Mouse (Mus musculus) lung, embryonic 16.5 days (tissue): ENCODE results near the gene Man2a1. TPM values are rescaled to one million over a fixed set of nuclear protein-coding genes. Genes with fewer than 3 reads are reported as not detected.

Source experiments
- ATAC-seq: fragments of 200-750 bp; cut with Nextera tagmentation; 2 replicates; pipeline ENCODE4 v1.8.0; 2017; ENCODE audit warnings: low read depth, mild to moderate bottlenecking, moderate library complexity
- H3K27ac ChIP-seq: fragments of 300-500 bp; sonication (generic); 2 replicates; pipeline ENCODE4 v1.5.1; 2014; ENCODE audit warnings: mild to moderate bottlenecking, control low read depth, low read length
- H3K27me3 ChIP-seq: fragments of 300-500 bp; sonication (generic); 2 replicates; pipeline ENCODE4 v1.6.1; 2014; ENCODE audit warnings: low read depth, low read length, mixed read lengths; ENCODE audit not compliant: control insufficient read depth, insufficient read depth
- H3K36me3 ChIP-seq: fragments of 300-500 bp; sonication (generic); 2 replicates; pipeline ENCODE4 v1.6.1; 2014; ENCODE audit warnings: low read length; ENCODE audit not compliant: control insufficient read depth, insufficient read depth
- H3K4me1 ChIP-seq: fragments of 300-500 bp; sonication (generic); replicated peaks from 2 replicates; pipeline ENCODE4 v1.6.1; 2014; ENCODE audit warnings: low read length, mixed read lengths; ENCODE audit not compliant: control insufficient read depth, insufficient read depth
- H3K4me2 ChIP-seq: fragments of 300-500 bp; sonication (generic); 2 replicates; pipeline ENCODE4 v1.6.1; 2014; ENCODE audit warnings: low read depth, low read length, control low read depth
- H3K4me3 ChIP-seq: fragments of 300-500 bp; sonication (generic); 2 replicates; pipeline ENCODE4 v1.5.1; 2014; ENCODE audit warnings: mild to moderate bottlenecking, low read length, control low read depth
- H3K9ac ChIP-seq: fragments of 300-500 bp; sonication (generic); 2 replicates; pipeline ENCODE4 v1.6.1; 2014; ENCODE audit warnings: low read length, control low read depth
- H3K9me3 ChIP-seq: fragments of 300-500 bp; sonication (generic); 2 replicates; pipeline ENCODE4 v1.6.1; 2016; ENCODE audit warnings: low read length; ENCODE audit not compliant: control insufficient read depth
- WGBS: fragments of 180-500 bp; shearing (Covaris S2); extraction: QIAGEN DNeasy Blood & Tissue Kit; methylation state at CpG from one replicate; pipeline ENCODE4 v1.1.7; 2014; 5-methylcytosine and 5-hydroxymethylcytosine counted together
- polyA plus RNA-seq: library from polyadenylated mRNA; unstranded; fragments of >200 nt; fragmentation: Nextera tagmentation; extraction: Ambion mirVana; gene quantifications from 2 replicates; pipeline ENCODE4 v1.2.1, GENCODE M21; 2015

The Man2a1 gene
- polyA plus RNA-seq: 8.8 and 10.1 TPM in 2 replicates

DNA sequence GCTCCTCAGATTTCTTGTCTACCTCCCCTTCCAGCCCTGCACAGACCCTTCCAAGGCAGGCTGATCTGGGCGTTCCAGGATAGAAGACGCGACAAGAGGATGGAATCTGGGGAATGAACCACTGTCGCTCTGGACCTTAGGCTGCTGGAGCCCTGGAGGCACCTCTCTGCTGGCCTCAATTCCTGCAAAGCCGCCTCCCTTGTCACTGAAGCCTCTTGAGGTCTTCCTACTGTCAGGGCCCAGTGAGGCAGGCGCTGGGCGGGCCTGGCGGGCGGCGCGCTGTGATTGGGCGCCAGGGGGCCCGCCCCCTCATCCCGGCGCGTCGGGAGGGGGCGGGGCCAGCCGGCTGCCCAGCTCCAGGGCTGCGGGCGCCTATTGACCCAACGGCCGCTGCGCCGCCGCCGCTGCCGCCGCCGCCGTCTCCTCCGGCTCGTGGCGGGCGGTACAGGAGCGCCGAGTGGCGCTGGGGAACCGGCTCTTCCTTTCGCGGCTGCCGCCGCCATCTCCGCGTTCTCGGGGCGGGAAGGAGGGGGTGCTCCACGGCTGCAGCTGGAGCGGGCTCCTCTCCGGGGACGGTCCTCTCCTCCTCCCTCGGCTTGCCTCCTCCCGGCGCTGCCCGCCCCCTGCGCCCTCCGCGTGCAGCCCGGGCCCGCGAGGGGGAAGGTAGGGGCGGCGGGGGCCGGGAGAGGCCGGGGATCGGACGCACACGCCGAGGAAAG lies at the start of gene Man2a1:
Gene Man2a1 (plus strand): TSS at position 365 of the 719 bp plus-strand sequence.
- WGBS: 0% methylated on average over 33 of the region's 69 CpGs

DNA sequence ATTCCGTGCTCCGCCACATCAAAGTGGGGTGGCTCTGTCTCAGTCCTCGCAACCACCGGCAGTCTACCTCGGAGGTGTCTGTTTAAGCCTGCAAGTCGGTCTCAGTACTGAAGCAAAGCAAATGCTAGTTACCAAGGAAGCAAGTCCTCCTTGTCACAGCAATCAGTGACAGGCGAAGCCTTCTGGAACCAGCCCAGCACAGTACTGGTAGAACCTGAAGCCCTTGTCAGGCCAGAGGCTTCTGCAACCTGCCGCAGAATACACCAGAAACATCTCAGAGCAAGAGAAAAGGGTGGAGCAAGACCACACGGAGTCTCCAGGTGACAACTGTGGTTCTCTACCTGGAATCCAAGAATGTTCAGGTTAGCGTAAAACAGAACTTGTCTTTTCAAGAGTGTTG lies 47.2 kb upstream of the Man2a1 start:
- H3K36me3 ChIP-seq: no peaks in the 10 kb centered on the region
- H3K4me2 ChIP-seq: no peak overlapping the region
- WGBS: 90% methylated on average over 10 of the region's 10 CpGs
- H3K27me3 ChIP-seq: no peaks in the 10 kb centered on the region
- no peak overlapping the region for H3K4me3 ChIP-seq
- no peak for ATAC-seq
- H3K27ac ChIP-seq: no peak overlapping the region
- H3K9me3 ChIP-seq: no peaks in the 10 kb centered on the region
- no peaks in the 10 kb centered on the region for H3K4me1 ChIP-seq
- H3K9ac ChIP-seq: no peak overlapping the region

More for the DNA sequence above, at the start of gene Man2a1:
- H3K27ac ChIP-seq: peak within 1 kb of the TSS; percentile 96
- H3K9ac ChIP-seq: peak within 1 kb of the TSS; percentile 96
- peak; percentile 96 for ATAC-seq
- H3K4me1 ChIP-seq: peaks cover 30% of the 10 kb centered on the region
- H3K9me3 ChIP-seq: no peaks in the 10 kb centered on the region
- no peaks in the 10 kb centered on the region for H3K36me3 ChIP-seq
- no peaks in the 10 kb centered on the region for H3K27me3 ChIP-seq
- peak within 1 kb of the TSS; percentile 86 for H3K4me2 ChIP-seq
- H3K4me3 ChIP-seq: peak within 1 kb of the TSS; percentile 92

DNA sequence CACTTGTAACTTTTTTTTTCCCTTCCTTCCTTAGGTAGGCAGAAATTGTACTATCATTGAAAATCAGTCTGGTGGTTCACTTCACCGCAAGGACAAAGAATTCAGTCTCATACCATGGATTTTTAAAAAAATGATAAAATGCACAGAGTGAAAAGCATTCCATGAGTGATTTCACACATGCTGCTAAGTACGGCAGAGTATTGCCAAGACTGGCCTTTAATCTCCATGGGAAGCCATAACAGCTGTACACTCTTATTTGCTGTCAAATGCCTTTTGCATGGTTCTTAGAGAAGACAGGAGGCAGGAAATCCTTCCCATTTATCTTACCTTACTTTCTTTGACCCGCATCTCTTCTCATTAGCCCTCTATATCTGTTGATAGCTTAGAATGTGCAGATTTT lies 45.6 kb upstream of the Man2a1 start:
- ATAC-seq: no peak
- H3K27ac ChIP-seq: no peak overlapping the region
- H3K9me3 ChIP-seq: no peaks in the 10 kb centered on the region
- H3K9ac ChIP-seq: no peak overlapping the region
- no peak overlapping the region for H3K4me3 ChIP-seq
- H3K36me3 ChIP-seq: no peaks in the 10 kb centered on the region
- no peak overlapping the region for H3K4me2 ChIP-seq
- WGBS: 61% methylated on average over 3 of the region's 3 CpGs
- H3K4me1 ChIP-seq: peaks cover 3% of the 10 kb centered on the region; the same call in 1 of the 2 replicates
- H3K27me3 ChIP-seq: no peaks in the 10 kb centered on the region

DNA sequence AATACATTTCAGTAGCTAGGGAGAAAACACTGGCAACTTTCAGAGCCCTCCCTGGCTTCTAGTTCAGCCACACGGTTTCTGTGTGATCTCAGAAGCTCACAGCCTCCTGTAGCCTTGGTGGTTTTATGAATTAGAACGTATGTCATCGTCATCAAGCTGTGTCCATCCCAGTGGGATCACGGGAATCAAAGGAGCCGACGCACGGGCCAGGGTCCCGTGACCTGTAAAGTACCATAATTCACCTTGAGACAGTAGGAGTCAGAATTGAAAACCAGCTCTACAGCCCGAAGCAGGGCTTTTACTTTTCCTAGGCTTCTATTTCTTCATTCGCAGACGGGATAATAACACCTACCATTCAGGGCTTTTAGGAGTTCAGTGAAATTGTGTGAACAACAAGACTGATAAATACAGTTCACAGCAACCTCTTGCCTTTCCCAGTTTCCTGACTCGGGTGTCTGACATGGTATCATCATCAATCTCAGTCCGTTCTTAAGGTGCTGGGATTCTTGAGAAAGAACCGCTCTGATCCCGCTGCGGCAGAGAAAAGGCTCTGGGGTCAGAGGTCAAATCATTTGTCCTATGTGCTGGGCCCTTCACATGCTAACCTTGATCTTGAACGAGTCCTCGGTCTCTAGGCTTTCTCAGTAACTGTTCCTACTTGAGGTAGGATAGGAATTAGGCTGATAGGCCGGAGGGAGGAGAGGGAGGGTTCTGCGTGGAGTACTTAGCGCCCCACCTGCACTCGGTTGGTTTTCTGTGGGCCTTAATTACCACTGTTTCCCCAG lies 43.7 kb upstream of the Man2a1 start:
- Histone ChIP-seq H3K9me3 (no peaks in the 10 kb centered on the region), H3K27me3 (no peaks in the 10 kb centered on the region), H3K9ac (no peak overlapping the region), H3K36me3 (no peaks in the 10 kb centered on the region), H3K27ac (no peak overlapping the region), H3K4me3 (no peak overlapping the region), H3K4me1 (peaks cover 3% of the 10 kb centered on the region; the same call in 1 of the 2 replicates), H3K4me2 (no peak overlapping the region)
- no peak for ATAC-seq
- WGBS: 87% methylated on average over 22 of the region's 22 CpGs

DNA sequence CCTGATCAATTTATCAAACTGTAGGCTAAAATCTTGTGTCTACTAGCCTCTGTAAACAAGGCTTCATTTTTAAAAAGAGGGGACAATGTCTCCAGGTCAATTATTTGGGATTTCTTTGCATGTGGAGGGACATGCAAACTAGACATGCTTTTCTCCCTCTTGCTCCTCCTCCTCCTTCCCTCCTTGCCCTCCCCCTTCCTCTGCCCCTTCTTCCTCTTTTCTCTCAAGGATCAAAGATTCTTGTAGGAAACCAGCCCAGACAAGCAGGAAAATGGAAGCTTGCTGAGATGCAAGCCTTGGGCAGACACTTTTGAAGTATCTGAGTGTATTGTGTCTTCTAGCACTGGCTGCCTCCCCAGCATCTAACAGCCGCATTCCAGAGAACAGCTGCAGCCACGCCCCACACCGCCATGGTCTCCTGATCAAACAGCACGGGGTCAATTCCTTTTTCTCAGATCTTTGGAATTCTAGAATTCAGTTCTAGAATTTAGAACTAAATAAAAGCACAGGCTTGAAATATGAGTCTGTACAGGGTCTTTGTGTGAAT lies 41.5 kb upstream of the Man2a1 start:
- Histone ChIP-seq H3K9me3 (no peaks in the 10 kb centered on the region), H3K27me3 (no peaks in the 10 kb centered on the region), H3K4me2 (peak overlapping the region; percentile 39), H3K9ac (no peak overlapping the region), H3K4me3 (peak overlapping the region; percentile 12; the same call in 1 of the 2 replicates), H3K4me1 (peaks cover 3% of the 10 kb centered on the region; the same call in 1 of the 2 replicates), H3K27ac (no peak overlapping the region), H3K36me3 (no peaks in the 10 kb centered on the region)
- ATAC-seq: peak; percentile 66; the same call in 1 of the 2 replicates
- WGBS: 1% methylated on average over 4 of the region's 4 CpGs

DNA sequence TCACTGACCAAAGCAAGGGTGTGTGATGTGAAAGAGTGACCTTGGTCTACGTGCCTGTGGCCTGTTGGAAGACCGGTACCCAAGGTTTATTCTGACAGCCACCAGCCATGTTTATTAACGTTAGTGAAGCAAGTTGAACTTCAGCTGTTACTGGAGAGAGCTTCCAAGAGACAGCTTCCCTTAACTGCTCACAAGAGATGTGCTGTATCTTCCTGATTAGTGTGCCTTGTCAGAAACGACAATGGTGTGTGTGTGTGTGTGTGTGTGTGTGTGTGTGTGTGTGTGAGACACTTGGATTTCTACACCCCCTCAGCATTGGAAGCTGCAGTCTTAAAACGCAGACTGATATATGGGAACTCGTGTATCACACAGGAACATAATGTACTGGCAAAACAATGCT lies 34.1 kb upstream of the Man2a1 start:
- ATAC-seq: no peak
- WGBS: 67% methylated on average over 6 of the region's 6 CpGs
- H3K4me1 ChIP-seq: no peaks in the 10 kb centered on the region
- no peaks in the 10 kb centered on the region for H3K9me3 ChIP-seq
- no peak overlapping the region for H3K4me3 ChIP-seq
- no peaks in the 10 kb centered on the region for H3K27me3 ChIP-seq
- H3K9ac ChIP-seq: no peak overlapping the region
- no peaks in the 10 kb centered on the region for H3K36me3 ChIP-seq
- H3K27ac ChIP-seq: no peak overlapping the region
- no peak overlapping the region for H3K4me2 ChIP-seq

DNA sequence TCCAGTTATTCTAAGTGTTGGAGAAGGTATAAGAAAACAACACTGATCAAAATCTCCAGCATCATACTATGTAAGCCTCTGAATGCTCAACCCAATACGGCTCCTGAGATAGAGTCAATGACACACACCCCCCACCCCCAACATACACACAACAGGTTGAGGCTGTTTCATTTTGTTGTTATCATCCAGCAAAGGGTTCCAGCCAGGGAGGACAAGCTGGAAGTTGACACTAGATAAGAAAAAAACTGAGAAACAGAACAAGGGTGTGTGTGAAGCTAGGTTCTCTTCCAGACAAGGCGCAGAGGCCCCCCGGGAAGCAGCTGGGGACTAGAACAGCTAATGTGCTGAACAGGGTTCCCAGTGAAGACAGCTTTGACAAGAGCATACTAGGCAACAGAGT lies 33.0 kb upstream of the Man2a1 start:
- 79% methylated on average over 3 of the region's 3 CpGs for WGBS

DNA sequence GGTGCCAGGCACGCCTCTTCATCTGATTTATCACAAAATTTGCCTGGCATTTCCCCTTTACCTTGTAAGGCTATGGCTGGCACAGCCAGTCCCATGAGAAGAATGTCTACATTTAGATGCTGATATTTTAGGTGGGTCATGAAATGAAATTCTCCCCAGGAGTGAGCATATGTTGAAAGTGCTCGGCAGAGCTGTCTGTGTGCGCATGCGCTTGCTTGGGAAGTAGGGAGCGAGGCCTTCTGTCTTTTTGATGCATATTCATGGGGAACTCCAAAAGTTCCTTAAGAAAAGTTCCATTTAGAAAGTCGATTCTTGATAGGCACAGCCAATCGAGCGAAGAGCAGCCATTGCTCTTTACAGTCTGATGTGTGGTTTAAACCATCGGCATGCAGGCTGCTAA lies 26.6 kb upstream of the Man2a1 start:
- no peak overlapping the region for H3K9ac ChIP-seq
- H3K4me3 ChIP-seq: no peak overlapping the region
- no peak overlapping the region for H3K27ac ChIP-seq
- 0 out of 2 replicates have a peak, but pooled peaks cover 3% of the 10 kb centered on the region for H3K4me1 ChIP-seq
- H3K9me3 ChIP-seq: no peaks in the 10 kb centered on the region
- no peaks in the 10 kb centered on the region for H3K27me3 ChIP-seq
- H3K36me3 ChIP-seq: no peaks in the 10 kb centered on the region
- no peak for ATAC-seq
- 92% methylated on average over 9 of the region's 9 CpGs for WGBS
- no peak overlapping the region for H3K4me2 ChIP-seq

More for the DNA sequence above, 33.0 kb upstream of the Man2a1 start:
- H3K4me2 ChIP-seq: no peak overlapping the region
- no peak overlapping the region for H3K4me3 ChIP-seq
- ATAC-seq: no peak
- no peaks in the 10 kb centered on the region for H3K4me1 ChIP-seq
- H3K36me3 ChIP-seq: no peaks in the 10 kb centered on the region
- H3K27ac ChIP-seq: no peak overlapping the region
- H3K27me3 ChIP-seq: no peaks in the 10 kb centered on the region
- no peak overlapping the region for H3K9ac ChIP-seq
- no peaks in the 10 kb centered on the region for H3K9me3 ChIP-seq

DNA sequence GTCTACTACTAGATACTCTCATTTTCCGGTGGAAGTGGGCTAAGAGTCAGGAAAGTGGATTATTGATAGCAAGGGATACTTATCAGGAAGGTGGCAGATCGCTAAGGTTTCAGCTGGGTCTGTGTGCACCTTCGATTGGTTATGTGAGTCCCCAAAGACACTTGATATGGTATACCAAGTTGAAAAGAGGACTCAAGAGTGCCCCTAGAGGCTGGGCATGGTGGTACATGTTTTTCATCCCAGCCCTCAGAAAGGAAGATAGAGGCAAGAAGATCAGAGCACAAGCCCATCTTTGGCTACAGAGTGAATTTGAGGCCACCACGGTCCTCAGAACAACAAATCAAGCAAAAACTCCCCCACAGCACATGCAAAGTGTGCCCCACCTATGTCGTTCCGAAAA lies 25.3 kb upstream of the Man2a1 start:
- Histone ChIP-seq H3K27me3 (no peaks in the 10 kb centered on the region), H3K27ac (no peak overlapping the region), H3K4me1 (0 out of 2 replicates have a peak, but pooled peaks cover 6% of the 10 kb centered on the region), H3K36me3 (no peaks in the 10 kb centered on the region), H3K9me3 (no peaks in the 10 kb centered on the region), H3K4me2 (no peak overlapping the region), H3K4me3 (no peak overlapping the region), H3K9ac (no peak overlapping the region)
- WGBS: 79% methylated on average over 6 of the region's 6 CpGs
- ATAC-seq: no peak
